Mouse (Mus musculus) embryo, embryonic 10.5 days (tissue): ENCODE measurements at regions not wholly inside any gene's neighbourhood (a gene's known extent, or its start where the extent isn't known, plus 50 kb on each side); places are given as distances from the start of the nearest gene placed in this dataset.

Source experiments
- DNase-seq: peaks from one replicate; pipeline ENCODE4 v3.0.0-alpha.2; 2015; ENCODE audit warnings: low spot score

DNA sequence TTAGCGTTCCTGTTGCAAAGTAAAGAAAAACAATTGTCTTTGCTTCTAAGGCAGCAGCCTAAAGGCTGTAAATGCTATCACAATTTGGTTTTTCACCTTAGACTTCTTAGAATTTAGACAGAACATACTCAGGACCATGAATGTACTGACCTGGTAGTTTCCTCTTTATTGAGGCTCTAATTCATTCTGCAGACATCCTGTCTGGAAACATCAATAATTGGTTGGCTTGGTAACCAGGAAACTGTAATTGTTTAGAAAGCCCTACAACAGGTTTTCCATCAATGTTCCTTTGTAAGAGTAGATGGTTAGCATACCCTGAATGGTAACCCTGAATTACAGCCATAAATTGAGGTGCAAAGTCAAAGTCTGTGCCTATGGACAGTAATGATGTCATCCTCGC is 67.4 kb upstream of the Prr30 start:
- no peak for DNase-seq
